Mouse (Mus musculus): ENCODE results near the gene Slc27a4. TPM values are rescaled to one million over a fixed set of nuclear protein-coding genes. Genes with fewer than 3 reads are reported as not detected.

Slc27a4 gene
- polyA plus RNA-seq, 1 experiment from 2014 or later, result 15.9 TPM

DNA sequence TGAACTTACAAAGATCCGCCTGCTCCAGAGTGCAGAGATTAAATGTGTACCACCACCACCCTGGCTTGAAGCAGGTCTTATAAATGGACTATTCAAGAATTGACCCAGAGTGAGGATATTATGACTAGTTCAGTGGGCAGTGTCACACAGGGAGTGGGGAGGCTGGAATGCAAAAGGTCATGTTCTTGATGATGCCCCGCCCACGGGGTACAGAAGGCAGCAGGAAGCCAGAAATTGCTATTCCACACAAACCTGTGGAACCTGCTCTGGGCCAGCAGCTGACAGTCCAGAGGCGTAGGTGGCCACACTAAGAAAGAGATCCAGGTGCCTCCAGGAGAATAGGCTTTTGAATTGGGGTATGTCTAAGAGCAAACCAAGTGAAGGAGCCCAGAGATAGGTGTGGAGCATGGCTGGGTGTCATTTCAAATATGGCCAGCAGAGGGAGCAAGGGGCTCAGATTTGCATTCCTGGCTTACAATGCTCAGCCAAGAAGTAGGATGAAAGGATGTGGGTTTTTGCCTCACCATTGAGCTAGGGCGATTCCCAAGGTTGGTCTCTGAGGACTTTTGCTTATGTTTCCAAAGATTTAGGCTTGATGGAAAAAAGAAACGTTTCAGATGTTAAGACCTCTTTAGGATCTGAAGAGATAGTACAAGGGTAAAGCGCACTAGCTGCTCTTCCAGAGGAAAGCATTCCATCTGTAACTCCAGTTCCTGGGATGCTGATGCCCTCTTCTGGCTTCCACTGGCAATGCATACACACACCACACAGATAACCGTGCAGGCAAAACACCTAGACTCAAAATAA lies 15.2 kb downstream of the Slc27a4 start:
- ATAC-seq (ENCODE audit: low FRiP score) (peak; percentile 39; the same call in 1 of the 2 replicates), DNase-seq (ENCODE audit: low spot score, missing footprints) (peak; percentile 100)
- Histone ChIP-seq H3K27ac (ENCODE audit: low read depth, low read length) (0 out of 2 replicates have a peak overlapping the region, but pooled peaks have one; percentile 22), H3K9me3 (ENCODE audit: control insufficient read depth, low read length) (no peaks in the 10 kb centered on the region), H3K36me3 (ENCODE audit: control insufficient read depth, insufficient read depth, low read length) (peaks cover 2% of the 10 kb centered on the region; the same call in 1 of the 2 replicates), H3K9ac (ENCODE audit: low read length) (no peak overlapping the region), H3K27me3 (ENCODE audit: control insufficient read depth, insufficient read depth, low read length) (no peaks in the 10 kb centered on the region), H3K4me1 (ENCODE audit: control insufficient read depth, insufficient read depth, low read length) (peaks cover 19% of the 10 kb centered on the region), H3K4me2 (peak overlapping the region; percentile 23; the same call in 1 of the 2 replicates), H3K4me3 (ENCODE audit: low read depth, low read length) (no peak overlapping the region)
- WGBS, result 34% methylated on average over 8 of the region's 8 CpGs

DNA sequence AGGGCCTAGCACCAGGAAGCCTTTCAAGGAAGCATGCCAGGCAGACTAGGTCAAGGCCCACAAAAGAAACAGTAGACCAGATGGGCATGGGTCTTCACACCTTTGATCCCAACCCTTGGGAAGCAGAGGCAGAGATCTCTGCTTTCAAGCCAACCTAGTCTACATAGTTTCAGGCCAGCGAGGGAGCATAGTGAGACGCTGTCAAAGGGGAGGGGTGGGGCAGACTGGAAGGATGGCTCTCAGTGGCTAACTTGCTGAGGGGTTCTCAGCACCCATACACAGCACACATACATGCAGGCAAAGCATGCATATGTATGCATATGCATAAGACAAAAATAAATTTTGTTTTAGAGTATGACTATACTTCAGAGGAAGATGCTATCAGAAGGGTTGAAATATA lies 16.9 kb downstream of the Slc27a4 start:
- ATAC-seq (ENCODE audit: low FRiP score) (no peak), DNase-seq (ENCODE audit: low spot score, missing footprints) (peak; percentile 86)
- H3K4me3 ChIP-seq (ENCODE audit: low read depth, low read length), result no peak overlapping the region
- H3K27me3 ChIP-seq (ENCODE audit: control insufficient read depth, insufficient read depth, low read length), result no peaks in the 10 kb centered on the region
- 5% methylated on average over 2 of the region's 2 CpGs for WGBS
- peak overlapping the region; percentile 96 for H3K27ac ChIP-seq (ENCODE audit: low read depth, low read length)
- peak overlapping the region; percentile 46 for H3K4me2 ChIP-seq
- H3K4me1 ChIP-seq (ENCODE audit: control insufficient read depth, insufficient read depth, low read length), result peaks cover 19% of the 10 kb centered on the region
- H3K36me3 ChIP-seq (ENCODE audit: control insufficient read depth, insufficient read depth, low read length), result 0 out of 2 replicates have a peak, but pooled peaks cover 2% of the 10 kb centered on the region
- peak overlapping the region; percentile 53; the same call in 1 of the 2 replicates for H3K9ac ChIP-seq (ENCODE audit: low read length)
- no peaks in the 10 kb centered on the region for H3K9me3 ChIP-seq (ENCODE audit: control insufficient read depth, low read length)

DNA sequence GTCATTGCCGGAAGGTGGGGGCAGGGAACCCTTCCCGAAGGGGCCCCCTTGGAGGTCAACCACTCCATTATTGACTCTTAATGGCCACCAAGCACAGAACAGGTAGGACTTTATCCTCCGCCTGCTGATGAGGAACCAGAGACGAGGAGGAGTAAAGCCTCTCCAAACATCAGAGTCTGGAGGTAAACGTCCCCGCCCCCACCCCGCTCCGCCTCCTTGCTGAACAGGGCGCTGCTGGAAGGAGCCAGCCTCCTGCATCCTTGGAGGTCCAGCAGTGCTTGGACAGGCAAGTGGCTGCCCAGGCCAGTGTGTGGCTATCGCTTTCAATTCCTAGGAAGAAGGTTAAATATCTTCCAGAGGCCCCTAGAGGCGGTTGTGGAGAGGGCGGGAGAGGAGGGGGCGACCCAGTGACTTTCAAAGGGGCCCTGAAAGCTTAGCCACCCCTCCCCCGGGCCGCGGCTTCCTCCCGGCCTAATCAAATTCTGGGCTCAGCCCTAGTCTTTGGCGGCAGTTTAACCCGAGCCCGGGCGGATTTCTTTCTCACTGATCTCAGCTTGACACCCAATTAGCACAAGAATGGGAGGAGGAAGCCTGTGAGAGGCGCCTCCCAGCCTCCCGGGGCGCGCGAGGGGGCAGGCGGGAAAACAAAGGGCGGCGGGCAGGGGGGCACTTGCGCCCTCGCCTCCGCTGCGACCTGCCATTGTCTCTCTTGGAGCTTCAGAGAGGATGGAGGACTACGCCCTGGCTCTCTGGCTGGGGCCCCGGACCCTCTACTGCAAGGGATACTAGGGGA lies 17.8 kb downstream of the Slc27a4 start, which contains the start of gene Urm1:
TSS of gene Urm1 (plus strand) at position 51 of the 793 bp plus-strand sequence.
- Histone ChIP-seq H3K36me3 (ENCODE audit: control insufficient read depth, insufficient read depth, low read length) (0 out of 2 replicates have a peak, but pooled peaks cover 2% of the 10 kb centered on the region), H3K4me3 (ENCODE audit: low read depth, low read length) (peak within 1 kb of the TSS; percentile 19), H3K27ac (ENCODE audit: low read depth, low read length) (peak within 1 kb of the TSS; percentile 96), H3K9me3 (ENCODE audit: control insufficient read depth, low read length) (no peaks in the 10 kb centered on the region), H3K27me3 (ENCODE audit: control insufficient read depth, insufficient read depth, low read length) (no peaks in the 10 kb centered on the region), H3K4me2 (peak within 1 kb of the TSS; percentile 46), H3K4me1 (ENCODE audit: control insufficient read depth, insufficient read depth, low read length) (peaks cover 19% of the 10 kb centered on the region), H3K9ac (ENCODE audit: low read length) (peak within 1 kb of the TSS; percentile 53)
- ATAC-seq (ENCODE audit: low FRiP score) (peak; percentile 92), DNase-seq (ENCODE audit: low spot score, missing footprints) (peak; percentile 98)
- under 1% methylated on average over 35 of the region's 35 CpGs for WGBS

DNA sequence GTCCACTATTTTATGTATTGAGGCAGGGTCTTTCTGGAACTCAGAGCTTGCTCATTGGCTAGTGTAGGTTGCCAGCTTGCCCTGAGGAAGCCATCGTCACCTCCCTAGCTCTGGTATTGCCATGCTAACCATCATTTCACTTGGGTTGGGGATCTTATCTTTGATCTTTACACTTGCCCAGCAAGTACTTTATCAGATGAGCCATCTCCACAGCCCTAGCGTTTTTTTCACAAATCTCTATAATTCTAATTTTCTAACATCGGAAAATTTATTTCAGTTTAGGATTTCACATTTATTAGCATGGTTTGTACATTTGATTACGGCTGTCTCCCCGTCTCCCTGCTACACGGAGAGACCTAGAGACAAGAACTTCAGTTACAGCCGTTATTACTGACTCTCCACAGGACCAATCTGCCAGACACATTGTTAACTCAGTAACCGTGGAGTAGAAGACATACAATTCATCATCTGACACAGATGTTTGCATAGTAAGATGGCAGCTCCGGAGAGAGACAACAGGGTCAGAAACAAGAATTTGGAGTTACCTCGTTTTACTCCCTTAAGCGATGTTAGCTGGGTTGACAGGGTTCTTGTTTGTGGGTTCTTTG lies 24.0 kb downstream of the Slc27a4 start:
- H3K9me3 ChIP-seq (ENCODE audit: control insufficient read depth, low read length), result no peaks in the 10 kb centered on the region
- peak overlapping the region; percentile 91 for H3K27ac ChIP-seq (ENCODE audit: low read depth, low read length)
- no peaks in the 10 kb centered on the region for H3K27me3 ChIP-seq (ENCODE audit: control insufficient read depth, insufficient read depth, low read length)
- DNase-seq (ENCODE audit: low spot score, missing footprints) (no peak), ATAC-seq (ENCODE audit: low FRiP score) (peak; percentile 30; the same call in 1 of the 2 replicates)
- H3K9ac ChIP-seq (ENCODE audit: low read length), result peak overlapping the region; percentile 80
- H3K4me3 ChIP-seq (ENCODE audit: low read depth, low read length), result peak overlapping the region; percentile 91
- WGBS, result 16% methylated on average over 11 of the region's 11 CpGs
- H3K36me3 ChIP-seq (ENCODE audit: control insufficient read depth, insufficient read depth, low read length), result no peaks in the 10 kb centered on the region
- peak overlapping the region; percentile 68 for H3K4me2 ChIP-seq
- H3K4me1 ChIP-seq (ENCODE audit: control insufficient read depth, insufficient read depth, low read length), result peaks cover 11% of the 10 kb centered on the region

DNA sequence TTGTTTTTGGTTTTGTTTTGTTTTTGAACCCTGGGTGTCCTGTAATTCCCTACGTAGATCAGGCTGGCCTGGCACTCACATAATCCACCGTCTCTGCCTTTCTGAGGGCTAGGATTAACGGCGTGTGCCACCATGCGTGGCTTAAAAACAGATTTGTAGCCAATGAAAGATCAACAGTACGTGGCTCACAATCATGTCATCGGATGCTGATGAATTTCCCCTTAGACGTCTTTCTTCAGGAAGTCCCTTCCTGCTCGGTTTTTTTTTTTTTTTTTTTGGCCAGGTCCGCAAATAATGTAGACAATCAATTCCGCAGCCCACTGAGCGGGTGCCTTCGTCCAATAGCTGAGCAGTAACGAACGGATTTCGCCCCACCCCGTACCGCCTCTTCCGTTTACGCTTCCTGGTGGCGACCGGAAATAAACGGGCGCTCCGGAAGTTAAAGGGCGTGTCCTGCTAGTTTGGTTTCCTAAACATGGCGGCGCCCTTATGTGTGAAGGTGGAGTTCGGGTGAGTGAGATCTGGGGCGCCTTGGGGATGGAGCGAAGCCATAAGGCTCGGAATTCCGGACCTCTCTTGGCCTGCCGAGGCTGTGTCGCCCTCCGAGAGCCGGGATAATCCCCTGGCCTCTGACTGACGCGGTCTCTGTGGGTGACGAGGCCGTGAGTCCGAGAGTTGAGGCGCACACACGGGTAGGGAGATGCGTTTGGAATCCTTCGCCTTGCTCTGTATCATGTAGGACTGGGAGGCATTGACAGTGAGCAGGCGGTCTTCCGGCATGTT lies 24.7 kb downstream of the Slc27a4 start:
- Histone ChIP-seq H3K9ac (ENCODE audit: low read length) (peak overlapping the region; percentile 80), H3K36me3 (ENCODE audit: control insufficient read depth, insufficient read depth, low read length) (no peaks in the 10 kb centered on the region), H3K4me3 (ENCODE audit: low read depth, low read length) (peak overlapping the region; percentile 91), H3K9me3 (ENCODE audit: control insufficient read depth, low read length) (no peaks in the 10 kb centered on the region), H3K27me3 (ENCODE audit: control insufficient read depth, insufficient read depth, low read length) (no peaks in the 10 kb centered on the region), H3K27ac (ENCODE audit: low read depth, low read length) (peak overlapping the region; percentile 91), H3K4me1 (ENCODE audit: control insufficient read depth, insufficient read depth, low read length) (peaks cover 11% of the 10 kb centered on the region), H3K4me2 (peak overlapping the region; percentile 78)
- peak; percentile 99 for DNase-seq (ENCODE audit: low spot score, missing footprints)
- under 1% methylated on average over 48 of the region's 48 CpGs for WGBS
- ATAC-seq (ENCODE audit: low FRiP score), result peak; percentile 98

DNA sequence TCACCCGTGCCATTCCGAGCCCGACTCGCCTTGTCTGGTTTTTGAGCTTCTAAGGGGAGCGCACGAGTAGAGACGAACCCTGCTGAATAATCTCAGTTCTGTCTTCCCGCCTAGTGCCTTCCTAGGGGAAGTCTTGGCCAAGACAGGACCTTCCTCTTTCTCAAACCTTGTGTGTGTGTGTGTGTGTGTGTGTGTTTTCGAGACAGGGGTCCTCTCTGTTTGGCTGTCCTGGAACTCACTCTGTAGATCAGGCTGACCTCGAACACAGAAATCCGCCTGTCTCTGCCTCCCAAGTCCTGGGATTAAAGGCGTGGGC lies 25.2 kb downstream of the Slc27a4 start:
- peak overlapping the region; percentile 78 for H3K4me2 ChIP-seq
- no peak overlapping the region; the same call in 1 of the 2 replicates for H3K27ac ChIP-seq (ENCODE audit: low read depth, low read length)
- H3K9me3 ChIP-seq (ENCODE audit: control insufficient read depth, low read length), result no peaks in the 10 kb centered on the region
- DNase-seq (ENCODE audit: low spot score, missing footprints) (peak; percentile 75), ATAC-seq (ENCODE audit: low FRiP score) (no peak)
- peak overlapping the region; percentile 78 for H3K9ac ChIP-seq (ENCODE audit: low read length)
- WGBS, result 6% methylated on average over 12 of the region's 12 CpGs
- H3K27me3 ChIP-seq (ENCODE audit: control insufficient read depth, insufficient read depth, low read length), result no peaks in the 10 kb centered on the region
- H3K4me3 ChIP-seq (ENCODE audit: low read depth, low read length), result peak overlapping the region; percentile 91
- peaks cover 11% of the 10 kb centered on the region for H3K4me1 ChIP-seq (ENCODE audit: control insufficient read depth, insufficient read depth, low read length)
- 0 out of 2 replicates have a peak, but pooled peaks cover 1% of the 10 kb centered on the region for H3K36me3 ChIP-seq (ENCODE audit: control insufficient read depth, insufficient read depth, low read length)

DNA sequence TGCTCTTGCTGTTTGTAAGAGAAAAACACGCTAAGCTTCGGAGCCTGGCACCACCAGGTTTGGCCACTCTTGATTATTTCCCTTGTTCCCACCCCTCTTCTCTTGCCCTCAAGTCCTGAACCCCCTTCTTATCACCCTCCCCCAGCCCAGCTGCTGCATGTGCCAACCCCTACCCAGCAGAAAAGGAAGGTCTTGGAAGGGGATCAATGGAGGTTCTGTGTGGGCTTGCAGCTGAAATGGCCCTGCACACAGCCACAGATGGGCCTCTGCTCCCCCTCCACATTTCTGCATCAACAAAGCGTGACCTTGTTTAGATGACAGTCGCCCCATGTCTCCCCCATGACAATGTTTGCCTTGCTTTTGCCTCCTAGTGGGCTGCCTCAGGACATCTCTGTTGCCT lies 28.7 kb downstream of the Slc27a4 start:
- 0 out of 2 replicates have a peak, but pooled peaks cover 3% of the 10 kb centered on the region for H3K36me3 ChIP-seq (ENCODE audit: control insufficient read depth, insufficient read depth, low read length)
- no peak overlapping the region for H3K4me2 ChIP-seq
- H3K4me1 ChIP-seq (ENCODE audit: control insufficient read depth, insufficient read depth, low read length), result peaks cover 26% of the 10 kb centered on the region
- ATAC-seq (ENCODE audit: low FRiP score) (no peak), DNase-seq (ENCODE audit: low spot score, missing footprints) (no peak)
- H3K9me3 ChIP-seq (ENCODE audit: control insufficient read depth, low read length), result no peaks in the 10 kb centered on the region
- H3K27me3 ChIP-seq (ENCODE audit: control insufficient read depth, insufficient read depth, low read length), result no peaks in the 10 kb centered on the region
- WGBS, result 93% methylated on average over 4 of the region's 4 CpGs
- H3K9ac ChIP-seq (ENCODE audit: low read length), result no peak overlapping the region
- H3K27ac ChIP-seq (ENCODE audit: low read depth, low read length), result no peak overlapping the region
- no peak overlapping the region for H3K4me3 ChIP-seq (ENCODE audit: low read depth, low read length)

DNA sequence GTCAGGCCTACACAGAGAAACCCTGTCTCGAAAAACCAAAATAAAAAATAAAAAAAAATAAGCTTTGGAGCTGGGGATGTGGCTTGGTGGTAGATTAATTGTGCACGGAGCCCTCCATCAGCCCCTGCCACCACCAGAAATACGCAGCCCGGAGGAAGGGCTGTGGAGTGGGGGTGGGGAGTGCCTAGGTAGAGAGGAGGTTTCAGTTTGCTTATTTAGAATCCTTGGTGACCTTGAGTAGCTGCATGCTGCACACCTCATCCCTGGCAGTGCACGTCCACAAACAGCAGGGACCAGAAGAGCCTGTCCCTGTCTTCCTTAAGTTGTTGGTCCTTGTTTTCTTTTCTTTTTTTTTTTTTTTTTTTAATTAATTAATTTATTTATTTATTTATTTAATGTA lies 31.4 kb downstream of the Slc27a4 start:
- DNase-seq (ENCODE audit: low spot score, missing footprints) (no peak), ATAC-seq (ENCODE audit: low FRiP score) (no peak)
- Histone ChIP-seq H3K27me3 (ENCODE audit: control insufficient read depth, insufficient read depth, low read length) (no peaks in the 10 kb centered on the region), H3K27ac (ENCODE audit: low read depth, low read length) (no peak overlapping the region), H3K9me3 (ENCODE audit: control insufficient read depth, low read length) (no peaks in the 10 kb centered on the region), H3K4me2 (no peak overlapping the region), H3K4me1 (ENCODE audit: control insufficient read depth, insufficient read depth, low read length) (peaks cover 35% of the 10 kb centered on the region), H3K9ac (ENCODE audit: low read length) (no peak overlapping the region), H3K36me3 (ENCODE audit: control insufficient read depth, insufficient read depth, low read length) (0 out of 2 replicates have a peak, but pooled peaks cover 3% of the 10 kb centered on the region), H3K4me3 (ENCODE audit: low read depth, low read length) (no peak overlapping the region)
- WGBS, result 94% methylated on average over 5 of the region's 5 CpGs

Measured in midbrain, embryonic 11.5 days (tissue).